Mouse (Mus musculus) C2C12 (cell line): ENCODE results near the gene Gch1. TPM values are rescaled to one million over a fixed set of nuclear protein-coding genes. Genes with fewer than 3 reads are reported as not detected.

Source experiments
- H3K27me3 ChIP-seq: one replicate; pipeline ENCODE4 v1.6.1; 2011; ENCODE audit not compliant: control insufficient read depth, insufficient read depth, insufficient read length
- H3K36me3 ChIP-seq: one replicate; pipeline ENCODE4 v1.6.1; 2011; ENCODE audit not compliant: control insufficient read depth, insufficient read depth
- H3K4me3 ChIP-seq: one replicate; pipeline ENCODE4 v1.5.1; 2011; ENCODE audit warnings: mild to moderate bottlenecking, control low read depth; ENCODE audit not compliant: poor library complexity, insufficient read depth, severe bottlenecking
- H3K79me2 ChIP-seq: one replicate; pipeline ENCODE4 v1.6.1; 2011; ENCODE audit not compliant: control insufficient read depth, insufficient read depth
- H3K79me3 ChIP-seq: one replicate; pipeline ENCODE4 v1.6.1; 2011; ENCODE audit warnings: low read depth, control low read depth
- H3ac ChIP-seq: one replicate; pipeline ENCODE3; 2011; ENCODE audit warnings: low read depth; ENCODE audit not compliant: control insufficient read depth, insufficient read length
- CEBPB ChIP-seq: IDR thresholded peaks from one replicate; pipeline ENCODE4 v1.6.1; 2011; ENCODE audit warnings: low read depth, mild to moderate bottlenecking, control low read depth, moderate library complexity
- CTCF ChIP-seq: IDR thresholded peaks from one replicate; pipeline ENCODE4 v1.5.1; 2011; ENCODE audit not compliant: control insufficient read depth, insufficient read depth, insufficient read length
- FOSL1 ChIP-seq: IDR thresholded peaks from one replicate; pipeline ENCODE4 v1.8.0; 2011; ENCODE audit warnings: mild to moderate bottlenecking, low read length; ENCODE audit not compliant: poor library complexity, insufficient read depth, severe bottlenecking
- MAX ChIP-seq: IDR thresholded peaks from one replicate; pipeline ENCODE4 v1.6.1; 2011; ENCODE audit warnings: mild to moderate bottlenecking, control low read depth
- MYOD1 ChIP-seq: IDR thresholded peaks from one replicate; pipeline ENCODE4 v1.6.1; 2011; ENCODE audit warnings: low read depth; ENCODE audit not compliant: control insufficient read depth, insufficient read length
- MYOG ChIP-seq: IDR thresholded peaks from one replicate; pipeline ENCODE4 v1.6.1; 2011; ENCODE audit not compliant: control insufficient read depth, insufficient read length; ENCODE audit errors: extremely low read depth
- USF1 ChIP-seq: IDR thresholded peaks from one replicate; pipeline ENCODE4 v1.6.1; 2011; ENCODE audit warnings: low read depth, mild to moderate bottlenecking, control low read depth, moderate library complexity
- long read RNA-seq, 2 experiments: library from polyadenylated mRNA; unstranded; transcript quantifications; one replicate each; pipeline ENCODE4 v2.0.0; 2019 to 2020
- polyA plus RNA-seq: library from polyadenylated mRNA; unstranded; fragments of >200 nt; fragmentation: generic; extraction: Trizol; gene quantifications from one replicate; pipeline ENCODE4 v1.2.1, GENCODE M21; 2012; ENCODE audit warnings: missing spikeins

The Gch1 gene
- 9.6 TPM for polyA plus RNA-seq
- long read RNA-seq, experiment 1, transcript Gch1-201 (6 exons, 2,775 nt), result major isoform, 10 of 11 reads
- long read RNA-seq, experiment 1, partial matches to known transcripts, result 1 of 11 reads
- long read RNA-seq, experiment 1, other reads (novel, unspliced or antisense), result 0 of 11 reads
- long read RNA-seq, experiment 2, transcript Gch1-201 (6 exons, 2,775 nt), result major isoform, 10 of 10 reads
- long read RNA-seq, experiment 2, partial matches to known transcripts, result 0 of 10 reads
- long read RNA-seq, experiment 2, other reads (novel, unspliced or antisense), result 0 of 10 reads

DNA sequence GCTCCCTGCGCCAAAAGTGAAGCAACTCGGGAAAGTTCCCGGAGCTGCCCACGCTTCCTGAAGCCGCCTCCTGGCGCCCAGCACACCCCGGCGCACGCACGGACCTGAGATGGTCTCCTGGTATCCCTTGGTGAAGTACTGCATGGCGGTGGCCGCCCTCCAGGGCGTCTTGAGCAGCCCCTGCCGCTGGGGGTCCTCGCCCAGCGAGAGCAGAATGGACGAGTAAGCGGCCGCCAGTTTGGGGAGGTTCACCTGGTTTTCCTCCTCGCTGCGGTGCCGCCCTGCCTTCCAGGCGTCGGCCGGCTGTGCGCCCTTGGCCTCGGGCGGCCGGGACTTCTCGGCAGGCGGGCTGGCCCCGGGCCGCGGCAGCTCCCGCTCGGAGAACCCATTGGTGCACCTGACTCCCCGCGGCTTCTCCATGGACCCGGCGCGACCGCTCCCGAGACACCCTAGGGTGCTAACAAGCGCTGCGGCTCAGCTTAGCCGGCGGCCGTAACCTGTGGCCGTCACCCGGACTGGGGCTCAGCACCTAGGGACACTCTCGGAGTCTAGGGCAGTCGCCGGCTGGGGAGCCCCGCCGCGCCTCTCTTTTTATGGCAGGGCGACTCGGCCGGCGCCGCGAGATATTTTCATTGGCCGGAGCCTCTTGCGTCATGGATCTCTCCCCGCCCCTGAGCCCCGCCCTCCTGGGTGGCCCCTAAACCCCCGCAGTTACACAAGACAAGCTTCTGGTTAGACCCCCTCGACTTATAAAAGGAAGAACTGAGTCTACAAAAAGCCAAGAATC, at the start of gene Gch1:
Gene Gch1, minus strand, starts transcription at position 566 of the 787 bp plus-strand sequence.
- Histone ChIP-seq H3K4me3 (peak within 1 kb of the TSS; percentile 32), H3K27me3 (no peaks in the 10 kb centered on the region), H3ac (peak within 1 kb of the TSS; percentile 67), H3K79me3 (peaks cover 1% of the 10 kb centered on the region), H3K36me3 (no peaks in the 10 kb centered on the region), H3K79me2 (no peaks in the 10 kb centered on the region)
- TF ChIP-seq MYOD1, result no peak

DNA sequence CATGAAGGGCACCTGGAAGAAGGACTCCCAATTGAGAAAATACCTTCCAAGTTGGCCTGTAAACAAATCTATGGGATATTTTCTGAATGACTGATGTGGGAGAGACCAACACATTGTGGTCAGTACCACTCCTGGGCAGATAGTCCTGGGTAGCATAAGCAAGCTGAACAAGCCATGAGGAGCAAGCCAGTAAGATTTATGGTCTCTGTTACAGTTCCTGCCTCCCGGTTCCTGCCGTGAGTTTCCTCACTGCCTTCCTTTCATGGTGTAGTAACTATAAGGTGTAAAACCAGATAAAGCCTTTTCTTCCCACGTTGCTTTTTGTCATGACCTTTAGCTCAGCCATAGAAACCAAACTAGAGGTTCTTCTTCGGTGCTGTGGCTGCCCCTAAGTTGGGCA, 48.1 kb upstream of the Gch1 start:
- Histone ChIP-seq H3K79me3 (no peaks in the 10 kb centered on the region), H3K4me3 (no peak overlapping the region), H3K36me3 (peaks cover 23% of the 10 kb centered on the region), H3K27me3 (no peaks in the 10 kb centered on the region), H3ac (no peak overlapping the region), H3K79me2 (no peaks in the 10 kb centered on the region)
- TF ChIP-seq CEBPB (no peak), USF1 (no peak), FOSL1 (no peak), CTCF (no peak), MYOD1 (no peak), MAX (no peak), MYOG (no peak)

DNA sequence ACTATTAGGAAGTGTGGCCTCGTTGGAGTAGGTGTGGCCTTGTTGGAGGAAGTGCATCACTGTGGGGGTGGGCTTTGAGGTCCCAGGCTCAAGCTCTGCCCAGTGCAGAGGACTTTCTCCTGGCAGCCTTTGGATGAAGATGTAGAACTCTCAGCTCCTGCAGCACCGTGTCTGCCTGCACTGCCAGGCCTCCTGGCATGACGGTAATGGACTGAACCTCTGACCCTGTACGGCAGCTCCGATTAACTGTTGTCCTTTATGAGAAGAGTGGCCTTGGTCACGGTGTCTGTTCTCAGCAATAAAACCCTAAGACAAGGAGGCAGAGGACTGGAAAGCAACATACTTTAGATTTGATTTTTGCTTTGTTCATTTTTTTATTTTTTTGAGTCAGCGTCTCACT, 47.3 kb upstream of the Gch1 start:
- H3K36me3 ChIP-seq, result peaks cover 15% of the 10 kb centered on the region
- no peaks in the 10 kb centered on the region for H3K79me2 ChIP-seq
- no peaks in the 10 kb centered on the region for H3K79me3 ChIP-seq
- no peak overlapping the region for H3ac ChIP-seq
- H3K27me3 ChIP-seq, result no peaks in the 10 kb centered on the region
- TF ChIP-seq MYOG (no peak), MAX (no peak), MYOD1 (no peak), FOSL1 (no peak), USF1 (no peak), CTCF (no peak), CEBPB (no peak)
- H3K4me3 ChIP-seq, result no peak overlapping the region

DNA sequence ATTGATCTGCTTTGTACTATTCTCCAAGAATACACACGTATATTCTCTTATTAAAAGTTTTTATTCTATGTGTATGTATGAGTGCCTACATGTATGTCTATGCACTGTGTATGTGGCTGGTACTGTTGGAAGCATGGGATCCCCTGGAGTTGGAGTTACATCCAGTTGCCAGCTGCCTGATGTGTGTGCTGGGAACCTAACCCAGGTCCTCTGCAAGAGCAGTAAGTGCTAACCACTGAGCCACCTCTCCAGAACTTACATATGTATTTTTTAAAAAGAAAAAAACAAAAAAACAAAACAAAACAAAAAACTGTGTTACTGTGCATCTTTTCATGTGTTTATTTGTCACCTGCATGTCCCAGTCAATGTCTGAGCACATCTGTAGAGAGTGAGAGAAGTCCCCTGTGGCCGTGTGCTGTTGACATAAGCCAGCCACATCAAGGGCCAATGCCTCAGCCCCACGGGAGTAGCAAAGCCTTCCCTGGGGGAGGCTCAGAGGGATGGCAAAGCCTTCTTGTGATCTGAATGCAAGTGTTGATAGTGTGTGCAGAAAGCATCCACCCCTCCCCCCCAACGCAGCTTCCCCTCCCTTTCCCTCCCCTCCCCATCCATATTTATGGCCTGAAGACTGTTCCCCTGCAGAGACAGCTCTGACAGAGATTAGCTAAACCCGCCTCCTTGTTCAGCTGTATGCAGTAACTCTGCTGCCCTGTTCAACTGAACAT, 45.5 kb upstream of the Gch1 start:
- H3K36me3 ChIP-seq, result peaks cover 4% of the 10 kb centered on the region
- H3ac ChIP-seq, result no peak overlapping the region
- H3K79me2 ChIP-seq, result no peaks in the 10 kb centered on the region
- no peaks in the 10 kb centered on the region for H3K27me3 ChIP-seq
- H3K79me3 ChIP-seq, result no peaks in the 10 kb centered on the region
- TF ChIP-seq FOSL1, result no peak
- no peak for TF ChIP-seq USF1
- no peak for TF ChIP-seq CTCF
- TF ChIP-seq MYOD1, result no peak
- TF ChIP-seq MYOG, result no peak
- TF ChIP-seq CEBPB, result no peak
- TF ChIP-seq MAX, result no peak
- no peak overlapping the region for H3K4me3 ChIP-seq

DNA sequence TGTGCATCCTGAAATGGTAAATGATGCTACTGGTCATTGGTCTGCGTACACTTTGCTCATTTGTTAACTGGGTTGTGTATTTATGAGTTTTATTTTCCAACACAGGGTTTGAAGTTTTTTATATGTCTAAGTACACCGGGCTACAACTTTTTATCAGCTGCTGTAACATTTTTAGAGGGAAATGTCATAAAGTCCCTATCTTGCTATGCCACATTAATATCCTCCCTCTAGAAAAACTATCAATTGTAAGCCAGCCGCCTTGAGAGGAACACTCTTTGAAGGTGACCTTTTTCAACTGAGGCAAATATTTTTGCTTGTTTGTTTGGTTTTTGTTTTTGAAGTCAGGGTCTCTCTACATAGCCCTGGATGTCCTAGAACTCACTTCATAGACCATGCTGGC, 44.8 kb upstream of the Gch1 start:
- TF ChIP-seq CEBPB (no peak), MAX (no peak), FOSL1 (no peak), MYOD1 (no peak), CTCF (no peak), USF1 (no peak), MYOG (no peak)
- no peak overlapping the region for H3ac ChIP-seq
- H3K79me3 ChIP-seq, result no peaks in the 10 kb centered on the region
- H3K4me3 ChIP-seq, result no peak overlapping the region
- H3K36me3 ChIP-seq, result no peaks in the 10 kb centered on the region
- H3K79me2 ChIP-seq, result no peaks in the 10 kb centered on the region
- H3K27me3 ChIP-seq, result no peaks in the 10 kb centered on the region
